Mouse (Mus musculus): ENCODE data around the gene Prtg. TPM values are rescaled to one million over a fixed set of nuclear protein-coding genes. Genes with fewer than 3 reads are reported as not detected.
A peak's percentile ranks its signal among the peaks of the same experiment; 100 is the strongest.

The Prtg gene
- polyA plus RNA-seq, 1 experiment from 2014 or later: 2.1 TPM

DNA sequence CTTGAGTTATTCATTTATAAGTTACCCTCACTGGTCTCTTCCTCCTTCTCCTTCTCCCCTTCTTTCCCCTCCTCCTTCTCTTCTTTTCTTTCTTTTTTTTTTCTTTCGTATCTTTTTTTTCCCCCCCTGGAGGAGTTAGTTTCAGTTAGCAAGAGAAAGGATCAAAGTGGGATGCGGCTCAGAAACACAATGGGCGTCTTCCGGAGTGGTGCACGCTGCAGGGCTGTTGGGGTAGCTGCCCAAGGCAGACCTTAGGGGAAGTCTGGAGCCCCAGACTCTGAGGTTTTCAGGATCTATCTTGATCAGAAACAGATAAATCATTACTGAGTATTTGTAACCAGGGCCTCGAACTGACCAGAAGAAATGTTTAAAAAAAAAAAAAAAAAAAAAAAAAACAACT is 1.5 kb downstream of the Prtg start:
- ChIA-PET CTCF (interaction anchor here (0.8 to 3.0 kb wide), 7 partner anchors 30 to 83 kb away, joined by 3 to 17 read pairs (median 4); no protein-coding TSS in a partner anchor), POLR2A (interaction anchor here (0.5 to 0.9 kb wide), 6 partner anchors 16 to 200 kb away, joined by 3 to 4 read pairs (median 3); no protein-coding TSS in a partner anchor)
- in situ Hi-C loops (cut with MboI; ENCODE audit: low pct_unique_long_range_greater_than_20kb): no loop called here
- TF ChIP-seq CTCF (IDR thresholded peaks at IDR 0.05): no peak
- DNase-seq (ENCODE audit: low read depth, low spot score) (no peak), ATAC-seq (no peak)
- no peaks in the 10 kb centered on the region for H3K27me3 ChIP-seq

DNA sequence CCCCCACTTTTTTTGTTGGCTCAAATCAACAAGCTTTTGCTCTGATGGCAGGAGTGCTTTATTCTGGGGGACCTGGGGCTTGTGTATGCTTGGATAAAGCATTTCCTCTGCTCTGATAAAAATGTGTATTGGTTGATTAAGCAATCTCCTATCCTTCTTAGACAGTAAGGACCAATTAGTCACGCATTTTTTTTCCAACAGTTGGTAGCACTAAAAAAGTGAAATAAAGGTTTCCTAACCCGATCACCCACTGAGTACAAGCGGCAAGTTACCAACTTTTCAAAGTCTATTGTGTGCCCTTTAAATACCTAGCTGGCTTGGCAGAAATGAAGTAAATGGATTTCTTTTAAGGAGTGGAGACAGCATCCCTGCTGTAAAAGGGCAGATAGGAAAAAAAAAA is 1.9 kb downstream of the Prtg start:
- TF ChIP-seq CTCF (IDR thresholded peaks at IDR 0.05): no peak
- ChIA-PET CTCF (interaction anchor here (1.1 to 3.0 kb wide), 2 partner anchors 37 to 83 kb away, joined by 4 to 17 read pairs; no protein-coding TSS in a partner anchor), POLR2A (interaction anchor here (0.6 to 0.9 kb wide), 3 partner anchors 34 to 200 kb away, joined by 3 to 4 read pairs (median 3); no protein-coding TSS in a partner anchor)
- in situ Hi-C loops (cut with MboI; ENCODE audit: low pct_unique_long_range_greater_than_20kb): no loop called here
- no peak for ATAC-seq
- DNase-seq (ENCODE audit: low read depth, low spot score): no peak
- no peaks in the 10 kb centered on the region for H3K27me3 ChIP-seq

DNA sequence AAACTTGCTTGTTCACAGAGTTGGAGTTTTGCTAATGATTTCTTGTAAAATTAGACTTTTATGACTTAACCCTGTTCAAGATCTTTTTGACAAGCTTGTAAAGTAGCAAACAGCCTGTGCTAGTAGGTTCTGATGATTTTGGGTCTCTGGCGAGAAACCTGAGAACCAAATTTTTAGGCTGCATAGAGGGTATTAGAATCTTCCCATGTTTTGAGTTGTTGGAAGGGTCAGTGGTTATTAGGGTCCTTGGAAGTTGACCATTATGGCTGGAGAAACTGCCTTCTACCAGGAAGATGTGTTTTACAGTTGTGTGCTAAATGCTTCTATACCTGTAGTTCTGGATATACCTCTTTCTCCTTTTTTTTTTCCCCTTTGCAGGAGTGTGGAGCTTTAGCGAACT is 2.4 kb downstream of the Prtg start:
- CTCF ChIA-PET: interaction anchor here (0.8 to 3.0 kb wide), 2 partner anchors 36 to 53 kb away, joined by 3 to 17 read pairs; no protein-coding TSS in a partner anchor
- in situ Hi-C loops (cut with MboI; ENCODE audit: low pct_unique_long_range_greater_than_20kb): no loop called here
- no peak for TF ChIP-seq CTCF (IDR thresholded peaks at IDR 0.05)
- ATAC-seq (no peak), DNase-seq (ENCODE audit: low read depth, low spot score) (no peak)
- no peaks in the 10 kb centered on the region for H3K27me3 ChIP-seq
- POLR2A ChIA-PET: interaction anchor here (0.6 to 1.1 kb wide), 2 partner anchors 27 to 199 kb away, joined by 3 to 4 read pairs; no protein-coding TSS in a partner anchor

DNA sequence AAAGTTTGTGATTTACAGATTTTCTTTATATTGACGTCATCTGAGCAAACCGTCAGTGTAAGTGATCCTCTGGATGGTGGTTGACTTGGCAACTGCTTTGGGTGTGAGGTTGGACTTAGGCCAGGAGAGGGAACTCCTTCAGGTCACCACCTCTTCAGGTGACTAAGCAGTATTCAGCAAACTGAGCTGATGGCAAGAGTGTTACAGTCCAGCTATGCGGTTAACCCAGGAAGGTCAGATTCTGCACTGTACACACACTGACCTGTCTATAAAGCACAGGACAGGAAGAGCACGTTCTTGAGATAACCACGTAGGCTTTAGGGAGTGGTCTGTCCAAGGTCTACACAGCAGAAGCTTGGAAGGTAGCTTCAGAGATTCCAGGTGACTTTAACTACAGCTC is 3.9 kb downstream of the Prtg start:
- in situ Hi-C loops (cut with MboI; ENCODE audit: low pct_unique_long_range_greater_than_20kb): loop anchor here (5.0 kb wide), 1 partner anchor 37 kb away; no protein-coding TSS in a partner anchor
- ChIA-PET POLR2A (no interaction called here), CTCF (interaction anchor here (0.7 to 1.2 kb wide), 2 partner anchors 18 to 44 kb away, joined by 3 read pairs; no protein-coding TSS in a partner anchor)
- DNase-seq (ENCODE audit: low read depth, low spot score) (no peak), ATAC-seq (no peak)
- no peaks in the 10 kb centered on the region for H3K27me3 ChIP-seq
- TF ChIP-seq CTCF (IDR thresholded peaks at IDR 0.05): no peak

DNA sequence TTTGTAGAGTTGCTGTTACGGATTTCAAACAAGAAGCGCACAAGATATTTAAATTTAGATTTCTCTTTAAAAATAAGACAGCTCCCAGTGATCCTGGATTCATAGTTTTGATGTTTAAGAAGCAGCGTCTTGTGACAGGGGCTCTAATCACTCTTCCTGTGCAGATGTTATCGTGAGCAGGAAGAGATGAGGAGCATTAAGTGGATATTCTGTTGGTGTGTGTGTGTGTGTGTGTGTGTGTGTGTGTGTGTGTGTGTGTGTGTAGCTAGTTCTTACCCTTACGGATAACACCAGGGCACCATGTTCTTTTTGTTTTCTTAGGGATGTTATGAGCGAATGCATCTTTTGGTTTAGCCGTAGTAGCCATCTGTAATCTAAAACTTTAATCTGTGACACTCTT is 5.4 kb downstream of the Prtg start:
- DNase-seq (ENCODE audit: low read depth, low spot score) (no peak), ATAC-seq (no peak)
- POLR2A ChIA-PET: interaction anchor here (1.0 kb wide), 1 partner anchor 16 kb away, joined by 3 read pairs; no protein-coding TSS in a partner anchor
- in situ Hi-C loops (cut with MboI; ENCODE audit: low pct_unique_long_range_greater_than_20kb): loop anchor here (5.0 kb wide), 1 partner anchor 35 kb away; no protein-coding TSS in a partner anchor
- CTCF ChIA-PET: interaction anchor here (1.2 to 1.3 kb wide), 2 partner anchors 13 to 25 kb away, joined by 4 to 5 read pairs; no protein-coding TSS in a partner anchor
- no peak for TF ChIP-seq CTCF (IDR thresholded peaks at IDR 0.05)
- H3K27me3 ChIP-seq: no peaks in the 10 kb centered on the region

DNA sequence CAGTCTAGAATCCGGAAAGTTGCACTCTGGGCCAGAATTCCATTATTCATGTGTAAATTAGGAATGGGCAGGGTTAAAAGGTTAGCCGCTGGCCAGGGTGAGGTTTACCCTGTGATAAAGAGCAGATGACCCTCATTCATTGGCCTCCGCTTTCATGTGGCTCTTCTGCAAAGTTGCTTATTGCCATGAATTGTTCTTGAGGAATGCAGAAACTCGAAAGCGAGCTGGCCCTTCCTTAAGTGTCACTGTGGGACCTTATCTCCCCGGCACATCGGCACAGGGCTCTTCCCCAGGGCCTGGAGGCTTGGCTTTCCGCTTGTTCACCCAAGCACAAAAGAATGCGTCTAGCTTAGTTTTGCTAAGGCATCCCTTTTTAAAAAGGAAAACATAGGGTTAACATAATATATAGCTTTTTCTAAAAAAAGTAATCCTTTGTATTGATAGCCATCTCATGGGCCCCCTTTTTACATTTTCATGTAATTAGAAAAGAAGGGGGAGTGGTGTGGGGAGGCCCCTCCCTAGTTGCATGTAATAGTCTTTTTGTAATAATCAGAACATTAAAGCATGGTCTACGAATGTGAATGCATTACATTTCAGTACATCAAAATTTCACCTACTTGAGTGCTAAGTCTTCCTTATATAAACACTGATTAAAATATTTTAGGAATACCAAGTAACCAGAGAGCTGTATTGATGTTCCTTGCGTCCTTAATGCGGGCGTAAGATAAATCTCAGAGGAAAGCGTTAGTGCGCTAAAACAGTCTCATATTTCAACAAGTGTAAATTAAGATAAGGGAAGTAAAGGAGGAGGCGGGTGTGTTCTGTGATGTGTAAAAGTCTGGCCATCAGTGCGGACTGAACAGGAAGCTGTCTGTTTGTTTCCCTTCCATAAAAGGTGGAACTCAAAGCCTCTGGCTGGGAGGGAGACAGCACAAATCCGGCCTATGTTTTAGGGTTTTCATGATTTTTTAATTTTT is 6.2 kb downstream of the Prtg start:
- ChIA-PET POLR2A (interaction anchor here (1.0 kb wide), 1 partner anchor 15 kb away, joined by 3 read pairs; no protein-coding TSS in a partner anchor), CTCF (interaction anchor here (0.7 to 1.3 kb wide), 4 partner anchors 12 to 46 kb away, joined by 3 to 5 read pairs (median 4); no protein-coding TSS in a partner anchor)
- no peaks in the 10 kb centered on the region for H3K27me3 ChIP-seq
- TF ChIP-seq CTCF (IDR thresholded peaks at IDR 0.05): no peak
- ATAC-seq (no peak), DNase-seq (ENCODE audit: low read depth, low spot score) (no peak)
- in situ Hi-C loops (cut with MboI; ENCODE audit: low pct_unique_long_range_greater_than_20kb): loop anchor here (5.0 kb wide), 1 partner anchor 34 kb away; no protein-coding TSS in a partner anchor

DNA sequence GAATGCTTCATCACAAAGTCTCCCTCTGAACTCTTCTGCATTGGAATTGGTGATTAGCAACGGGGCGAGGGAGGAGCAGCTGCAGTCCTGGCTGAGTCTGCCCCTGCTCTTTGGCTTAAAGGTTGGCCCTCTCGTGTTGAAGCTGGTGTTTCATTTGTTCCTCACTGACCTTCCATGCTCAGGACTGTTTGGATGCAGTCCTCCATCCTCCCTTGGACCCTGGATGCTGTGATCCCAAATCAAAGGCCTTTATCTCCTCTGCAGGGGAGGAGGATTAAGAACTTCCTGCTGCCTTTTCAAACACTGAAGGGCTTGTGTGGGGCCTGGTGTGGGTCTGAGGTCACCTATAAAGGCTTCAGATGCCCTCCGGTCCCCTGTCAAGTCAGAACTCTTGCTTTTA is 18.8 kb downstream of the Prtg start:
- ChIA-PET POLR2A (no interaction called here), CTCF (interaction anchor here (0.8 to 1.0 kb wide), 3 partner anchors 10 to 13 kb away, joined by 3 to 4 read pairs (median 4); no protein-coding TSS in a partner anchor)
- no peaks in the 10 kb centered on the region for H3K27me3 ChIP-seq
- TF ChIP-seq CTCF (IDR thresholded peaks at IDR 0.05): no peak
- in situ Hi-C loops (cut with MboI; ENCODE audit: low pct_unique_long_range_greater_than_20kb): no loop called here
- no peak for DNase-seq (ENCODE audit: low read depth, low spot score)
- no peak for ATAC-seq

DNA sequence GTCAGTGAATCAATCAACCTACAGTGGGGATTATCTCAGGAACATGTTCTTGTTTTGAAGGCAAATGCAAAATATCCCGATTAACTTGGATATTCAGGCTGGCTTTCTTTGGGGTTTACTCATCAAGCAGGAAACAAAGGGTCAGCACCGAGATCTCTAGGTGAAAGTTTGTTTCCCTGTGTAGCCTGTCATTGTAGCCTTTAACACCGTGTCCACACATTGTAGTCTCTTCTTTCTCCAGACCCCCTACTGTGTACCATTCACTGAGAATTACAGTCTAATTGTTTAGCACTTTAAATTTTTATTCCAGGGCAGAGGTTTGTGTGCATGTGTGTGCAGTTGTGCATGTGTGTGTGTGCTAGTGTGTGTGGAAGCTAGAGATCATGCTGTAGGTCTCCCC is 19.3 kb downstream of the Prtg start:
- ATAC-seq: no peak
- POLR2A ChIA-PET: no interaction called here
- in situ Hi-C loops (cut with MboI; ENCODE audit: low pct_unique_long_range_greater_than_20kb): no loop called here

DNA sequence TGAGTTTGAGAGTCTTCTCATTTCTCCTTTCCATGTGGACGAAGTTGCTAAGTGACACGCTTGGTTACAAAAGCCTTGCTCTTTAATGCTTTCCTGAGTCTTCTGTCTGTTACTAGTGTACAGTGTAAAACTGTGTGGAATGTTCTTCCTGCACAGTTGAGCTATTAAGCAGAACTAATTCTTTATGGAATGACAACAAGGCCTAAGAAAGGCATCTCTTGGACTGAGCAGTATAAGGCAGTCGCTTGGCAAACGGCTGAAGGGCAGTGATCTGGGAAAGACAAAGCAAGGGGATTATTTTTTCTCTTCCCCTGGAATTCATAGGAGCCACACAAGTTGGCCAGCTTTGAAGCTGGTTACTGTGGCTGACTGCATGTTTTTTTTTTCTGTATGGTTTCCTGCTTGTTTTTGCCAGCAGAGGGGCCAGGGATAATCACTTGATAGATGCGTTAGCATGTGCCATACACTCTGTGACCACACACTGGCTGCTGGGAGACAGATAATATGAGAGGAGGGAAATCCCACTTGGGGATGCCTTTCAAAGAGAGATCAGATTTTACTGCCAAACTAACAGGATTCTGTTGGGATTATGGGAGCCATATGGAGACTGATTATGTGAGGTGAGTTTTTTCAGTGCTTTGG is 22.1 kb downstream of the Prtg start:
- in situ Hi-C loops (cut with MboI; ENCODE audit: low pct_unique_long_range_greater_than_20kb): no loop called here
- H3K27me3 ChIP-seq: no peaks in the 10 kb centered on the region
- ChIA-PET POLR2A (interaction anchor here (1.0 to 1.4 kb wide), 2 partner anchors 15 to 16 kb away, joined by 3 read pairs; no protein-coding TSS in a partner anchor), CTCF (interaction anchor here (1.0 to 1.7 kb wide), 6 partner anchors 9 to 62 kb away, joined by 3 to 5 read pairs (median 3); no protein-coding TSS in a partner anchor)
- TF ChIP-seq CTCF (IDR thresholded peaks at IDR 0.05): peak; percentile 35
- ATAC-seq (peak; percentile 98), DNase-seq (ENCODE audit: low read depth, low spot score) (peak; percentile 85)

More for the DNA sequence above, 19.3 kb downstream of the Prtg start:
- CTCF ChIA-PET: interaction anchor here (0.8 to 1.1 kb wide), 3 partner anchors 12 to 20 kb away, joined by 3 to 4 read pairs (median 4); no protein-coding TSS in a partner anchor
- no peak for TF ChIP-seq CTCF (IDR thresholded peaks at IDR 0.05)
- no peaks in the 10 kb centered on the region for H3K27me3 ChIP-seq
- no peak for DNase-seq (ENCODE audit: low read depth, low spot score)

Data from Patski (cell line).